Mouse (Mus musculus): ENCODE data around the gene Gm5485. TPM values are rescaled to one million over a fixed set of nuclear protein-coding genes. Genes with fewer than 3 reads are reported as not detected.

Gene Gm5485
- polyA plus RNA-seq, 1 experiment from 2014 or later: not detected

DNA sequence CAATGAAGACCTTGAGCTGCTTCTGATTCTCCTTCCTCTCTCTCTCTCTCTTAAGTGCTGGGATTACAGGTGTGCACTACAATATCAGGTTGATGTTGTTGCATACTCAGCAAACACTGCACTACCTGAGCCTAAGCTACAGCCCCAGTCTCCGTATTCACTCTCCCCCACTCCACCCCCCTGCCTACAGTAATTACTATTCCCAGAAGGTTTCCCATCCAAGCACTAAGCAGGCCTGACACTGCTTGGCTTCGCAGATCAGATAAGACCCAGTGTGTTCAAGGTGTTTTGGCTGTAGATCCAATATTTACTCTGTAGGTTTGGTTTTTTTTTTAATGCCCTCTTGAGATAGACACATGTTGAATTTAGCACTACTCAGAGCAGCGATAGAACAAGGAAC, 2.1 kb downstream of the Gm5485 start:
- ATAC-seq (ENCODE audit: insufficient number of reproducible peaks, low FRiP score, low TSS enrichment, low read depth): no peak; the same call in 1 of the 2 replicates
- no peaks in the 10 kb centered on the region for H3K4me1 ChIP-seq
- H3K27ac ChIP-seq (replicated peaks): no peak overlapping the region
- H3K9me3 ChIP-seq (replicated peaks): no peaks in the 10 kb centered on the region
- H3K36me3 ChIP-seq: no peaks in the 10 kb centered on the region
- H3K9ac ChIP-seq: no peak overlapping the region
- H3K4me2 ChIP-seq (replicated peaks): no peak overlapping the region
- 67% methylated on average over 3 of the region's 3 CpGs for WGBS
- H3K4me3 ChIP-seq (replicated peaks): no peak overlapping the region
- H3K27me3 ChIP-seq: no peaks in the 10 kb centered on the region

GRCm38 (mm10) chr16:48409580-48409979, 2.6 kb downstream of the Gm5485 start:
- Histone ChIP-seq H3K27me3 (no peaks in the 10 kb centered on the region), H3K4me3 (replicated peaks) (no peak overlapping the region), H3K9me3 (replicated peaks) (no peaks in the 10 kb centered on the region), H3K36me3 (no peaks in the 10 kb centered on the region), H3K27ac (replicated peaks) (no peak overlapping the region), H3K4me2 (replicated peaks) (no peak overlapping the region), H3K4me1 (no peaks in the 10 kb centered on the region), H3K9ac (no peak overlapping the region)
- ATAC-seq (ENCODE audit: insufficient number of reproducible peaks, low FRiP score, low TSS enrichment, low read depth): no peak
- 69% methylated on average over 7 of the region's 7 CpGs for WGBS

- Histone ChIP-seq H3K4me2 (replicated peaks) (no peak overlapping the region), H3K9me3 (replicated peaks) (no peaks in the 10 kb centered on the region), H3K4me3 (replicated peaks) (no peak overlapping the region), H3K27ac (replicated peaks) (no peak overlapping the region), H3K27me3 (no peaks in the 10 kb centered on the region), H3K36me3 (no peaks in the 10 kb centered on the region), H3K4me1 (no peaks in the 10 kb centered on the region), H3K9ac (no peak overlapping the region)
- no peak for ATAC-seq (ENCODE audit: insufficient number of reproducible peaks, low FRiP score, low TSS enrichment, low read depth)
- 60% methylated on average over 10 of the region's 10 CpGs for WGBS
Observed at GRCm38 (mm10) chr16:48405674-48406403, 6.4 kb downstream of the Gm5485 start.

DNA sequence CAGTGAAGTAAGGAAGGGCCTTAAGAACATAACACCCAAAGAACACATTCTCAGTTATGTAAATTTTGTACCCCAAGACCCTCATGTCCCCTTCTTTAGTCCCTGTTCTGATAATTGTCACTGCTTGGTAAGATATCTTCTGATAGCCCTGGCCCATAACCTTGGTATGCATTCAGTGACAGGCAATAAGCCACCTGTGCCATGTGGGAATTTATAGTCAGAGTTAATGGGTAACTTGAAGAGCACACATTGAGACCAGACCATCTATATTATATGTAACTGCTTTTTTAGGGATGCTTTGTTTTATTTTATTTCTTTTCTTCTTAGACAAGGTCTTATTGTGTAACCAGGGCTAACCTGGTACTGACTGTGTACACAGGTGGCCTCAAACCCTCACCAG, 8.2 kb downstream of the Gm5485 start:
- Histone ChIP-seq H3K36me3 (no peaks in the 10 kb centered on the region), H3K9me3 (replicated peaks) (no peaks in the 10 kb centered on the region), H3K4me3 (replicated peaks) (no peak overlapping the region), H3K9ac (no peak overlapping the region), H3K4me2 (replicated peaks) (no peak overlapping the region), H3K4me1 (no peaks in the 10 kb centered on the region), H3K27ac (replicated peaks) (no peak overlapping the region), H3K27me3 (no peaks in the 10 kb centered on the region)
- ATAC-seq (ENCODE audit: insufficient number of reproducible peaks, low FRiP score, low TSS enrichment, low read depth): no peak

- Histone ChIP-seq H3K27ac (replicated peaks) (no peak overlapping the region), H3K36me3 (no peaks in the 10 kb centered on the region), H3K4me1 (no peaks in the 10 kb centered on the region), H3K4me2 (replicated peaks) (no peak overlapping the region), H3K27me3 (no peaks in the 10 kb centered on the region), H3K9me3 (replicated peaks) (no peaks in the 10 kb centered on the region), H3K4me3 (replicated peaks) (no peak overlapping the region), H3K9ac (no peak overlapping the region)
- 84% methylated on average over 3 of the region's 3 CpGs for WGBS
- no peak for ATAC-seq (ENCODE audit: insufficient number of reproducible peaks, low FRiP score, low TSS enrichment, low read depth)
Observed at GRCm38 (mm10) chr16:48403423-48403822, 8.8 kb downstream of the Gm5485 start.

DNA sequence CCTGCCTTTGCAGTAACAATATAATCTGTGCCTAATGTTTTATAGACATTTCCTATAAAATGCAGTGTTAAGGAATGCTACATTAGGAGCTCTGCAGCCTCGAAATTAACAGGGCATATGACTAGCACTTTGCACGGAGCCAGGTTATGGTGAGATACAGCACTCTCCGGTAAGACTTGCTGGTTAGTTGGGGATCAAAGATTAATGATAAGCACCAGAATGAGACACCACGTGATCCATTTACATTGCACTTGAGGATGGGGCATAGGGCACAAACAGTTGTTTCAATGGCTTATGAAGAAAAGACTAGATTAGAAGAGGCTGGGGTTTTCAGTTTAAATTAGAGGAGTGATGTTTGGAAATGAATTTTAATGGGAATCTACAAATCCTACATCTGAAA, 9.3 kb downstream of the Gm5485 start:
- Histone ChIP-seq H3K4me3 (replicated peaks) (no peak overlapping the region), H3K36me3 (no peaks in the 10 kb centered on the region), H3K9me3 (replicated peaks) (no peaks in the 10 kb centered on the region), H3K27me3 (no peaks in the 10 kb centered on the region), H3K27ac (replicated peaks) (no peak overlapping the region), H3K4me1 (no peaks in the 10 kb centered on the region), H3K4me2 (replicated peaks) (no peak overlapping the region), H3K9ac (no peak overlapping the region)
- WGBS: 79% methylated on average over 4 of the region's 4 CpGs
- ATAC-seq (ENCODE audit: insufficient number of reproducible peaks, low FRiP score, low TSS enrichment, low read depth): no peak

DNA sequence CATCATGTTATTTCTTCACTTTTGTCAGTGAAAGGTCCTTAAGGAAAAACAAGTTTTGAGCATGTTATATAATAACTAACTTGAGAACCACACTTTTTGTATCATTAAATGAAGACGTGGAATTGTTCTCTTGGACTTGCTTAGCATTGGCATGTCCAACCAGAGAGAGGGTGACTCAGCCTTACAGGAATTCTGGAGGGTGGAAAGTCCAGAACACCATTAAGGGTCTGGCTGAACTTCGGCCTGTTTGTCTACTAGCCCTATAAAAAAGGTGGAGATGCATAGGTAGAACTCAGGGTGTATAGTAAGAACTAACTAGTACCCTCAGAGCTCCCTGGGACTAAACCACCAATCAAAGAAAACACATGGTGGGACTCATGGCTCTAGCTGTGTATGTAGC, 16.9 kb downstream of the Gm5485 start:
- no peak overlapping the region for H3K27ac ChIP-seq (replicated peaks)
- H3K9ac ChIP-seq: no peak overlapping the region
- no peak overlapping the region for H3K4me2 ChIP-seq (replicated peaks)
- no peak overlapping the region for H3K4me3 ChIP-seq (replicated peaks)
- no peaks in the 10 kb centered on the region for H3K9me3 ChIP-seq (replicated peaks)
- H3K4me1 ChIP-seq: no peaks in the 10 kb centered on the region
- no peaks in the 10 kb centered on the region for H3K36me3 ChIP-seq
- H3K27me3 ChIP-seq: no peaks in the 10 kb centered on the region
- 83% methylated on average over 2 of the region's 2 CpGs for WGBS
- no peak for ATAC-seq (ENCODE audit: insufficient number of reproducible peaks, low FRiP score, low TSS enrichment, low read depth)

GRCm38 (mm10) chr16:48386982-48387381, 25.2 kb downstream of the Gm5485 start:
- H3K27me3 ChIP-seq: no peaks in the 10 kb centered on the region
- H3K9ac ChIP-seq: no peak overlapping the region
- ATAC-seq (ENCODE audit: insufficient number of reproducible peaks, low FRiP score, low TSS enrichment, low read depth): no peak
- H3K4me1 ChIP-seq: no peaks in the 10 kb centered on the region
- no peak overlapping the region for H3K27ac ChIP-seq (replicated peaks)
- no peaks in the 10 kb centered on the region for H3K9me3 ChIP-seq (replicated peaks)
- no peaks in the 10 kb centered on the region for H3K36me3 ChIP-seq
- no peak overlapping the region for H3K4me3 ChIP-seq (replicated peaks)
- H3K4me2 ChIP-seq (replicated peaks): no peak overlapping the region
- WGBS: 84% methylated on average over 2 of the region's 2 CpGs

- 74% methylated on average over 2 of the region's 3 CpGs for WGBS
- no peak overlapping the region for H3K9ac ChIP-seq
Observed at GRCm38 (mm10) chr16:48383582-48384257, 28.5 kb downstream of the Gm5485 start.

DNA sequence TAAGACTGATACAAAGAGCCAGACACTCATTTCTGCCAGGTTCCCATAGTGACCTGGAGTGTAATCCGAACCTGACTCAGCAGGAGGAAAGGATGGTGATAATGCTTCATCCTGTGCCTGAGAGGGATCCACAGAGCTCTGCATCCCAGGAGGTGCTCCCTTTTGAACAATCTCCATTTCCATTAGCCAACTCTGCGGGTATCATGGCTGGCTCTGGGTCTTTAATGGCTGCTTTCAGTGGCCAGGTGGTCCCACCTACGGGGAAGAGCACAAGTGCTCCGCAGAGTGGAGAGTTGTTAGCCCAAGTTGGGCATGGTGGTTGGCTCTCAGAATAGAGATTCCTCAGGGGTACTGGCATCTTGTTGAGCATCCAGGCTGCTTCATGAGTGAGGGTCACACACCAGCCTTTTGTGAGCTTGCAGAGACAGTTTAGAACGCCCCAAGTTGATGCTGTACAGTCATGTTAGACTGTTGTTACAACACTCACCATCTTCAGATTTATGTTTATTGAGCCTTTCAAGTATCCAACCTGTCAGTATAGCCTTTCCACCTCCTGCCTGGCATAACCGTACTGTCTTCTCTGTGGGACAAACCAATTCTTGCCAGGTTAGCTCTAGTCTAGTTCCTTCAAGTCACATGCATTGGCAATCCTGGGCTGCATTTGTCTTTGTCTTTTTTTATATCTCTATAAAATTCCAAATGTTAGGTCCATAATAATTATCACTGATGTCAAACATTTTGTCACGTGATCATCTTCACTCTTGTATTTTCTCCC, 38.3 kb downstream of the Gm5485 start:
- Histone ChIP-seq H3K9me3 (replicated peaks) (no peaks in the 10 kb centered on the region), H3K4me2 (replicated peaks) (no peak overlapping the region), H3K27ac (replicated peaks) (no peak overlapping the region), H3K4me3 (replicated peaks) (no peak overlapping the region), H3K36me3 (no peaks in the 10 kb centered on the region), H3K9ac (no peak overlapping the region), H3K27me3 (no peaks in the 10 kb centered on the region), H3K4me1 (no peaks in the 10 kb centered on the region)
- WGBS: 81% methylated on average over 7 of the region's 7 CpGs
- ATAC-seq (ENCODE audit: insufficient number of reproducible peaks, low FRiP score, low TSS enrichment, low read depth): no peak

More at GRCm38 (mm10) chr16:48383582-48384257, 28.5 kb downstream of the Gm5485 start:
- H3K4me2 ChIP-seq (replicated peaks): no peak overlapping the region
- H3K36me3 ChIP-seq: no peaks in the 10 kb centered on the region
- no peak overlapping the region for H3K4me3 ChIP-seq (replicated peaks)
- no peak for ATAC-seq (ENCODE audit: insufficient number of reproducible peaks, low FRiP score, low TSS enrichment, low read depth)
- no peaks in the 10 kb centered on the region for H3K9me3 ChIP-seq (replicated peaks)
- H3K4me1 ChIP-seq: no peaks in the 10 kb centered on the region
- no peak overlapping the region for H3K27ac ChIP-seq (replicated peaks)
- H3K27me3 ChIP-seq: no peaks in the 10 kb centered on the region

DNA sequence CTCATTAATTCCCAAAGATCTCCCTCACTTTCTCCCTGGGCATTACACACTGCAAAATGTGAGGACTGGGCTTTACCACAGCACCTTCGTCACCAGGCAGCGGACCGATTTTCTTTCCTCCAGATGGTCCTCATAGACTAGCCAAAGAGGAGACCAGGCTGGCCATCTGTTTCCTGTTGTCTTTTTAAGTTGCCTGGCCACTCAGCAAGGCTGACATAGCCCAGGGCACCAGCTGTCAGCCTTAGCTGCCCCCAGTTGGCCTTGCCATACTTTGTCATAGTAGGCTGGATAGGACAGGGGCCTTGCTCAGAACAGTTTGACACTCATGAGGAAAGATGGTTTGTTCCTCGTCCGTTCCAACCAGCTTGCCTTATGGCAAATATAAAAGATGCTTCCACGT, 39.8 kb downstream of the Gm5485 start:
- Histone ChIP-seq H3K4me1 (no peaks in the 10 kb centered on the region), H3K27ac (replicated peaks) (no peak overlapping the region), H3K4me2 (replicated peaks) (no peak overlapping the region), H3K36me3 (no peaks in the 10 kb centered on the region), H3K9me3 (replicated peaks) (no peaks in the 10 kb centered on the region), H3K27me3 (no peaks in the 10 kb centered on the region), H3K4me3 (replicated peaks) (no peak overlapping the region), H3K9ac (no peak overlapping the region)
- ATAC-seq (ENCODE audit: insufficient number of reproducible peaks, low FRiP score, low TSS enrichment, low read depth): no peak
- WGBS: 61% methylated on average over 6 of the region's 6 CpGs

Data from embryonic facial prominence, embryonic 15.5 days (tissue).